Mouse (Mus musculus) megakaryocyte, embryonic 14.5 days (primary cell): Measurements from ENCODE around the gene Hpse2.

Experiments
- FLI1 ChIP-seq: IDR thresholded peaks from 2 replicates; pipeline ENCODE4 v1.6.1; 2012; ENCODE audit warnings: low read length, inconsistent platforms, mixed read lengths
- GATA1 ChIP-seq: IDR thresholded peaks from 3 replicates; pipeline ENCODE4 v1.6.1; 2012; ENCODE audit warnings: mixed read lengths, low read length, inconsistent platforms, borderline replicate concordance

DNA sequence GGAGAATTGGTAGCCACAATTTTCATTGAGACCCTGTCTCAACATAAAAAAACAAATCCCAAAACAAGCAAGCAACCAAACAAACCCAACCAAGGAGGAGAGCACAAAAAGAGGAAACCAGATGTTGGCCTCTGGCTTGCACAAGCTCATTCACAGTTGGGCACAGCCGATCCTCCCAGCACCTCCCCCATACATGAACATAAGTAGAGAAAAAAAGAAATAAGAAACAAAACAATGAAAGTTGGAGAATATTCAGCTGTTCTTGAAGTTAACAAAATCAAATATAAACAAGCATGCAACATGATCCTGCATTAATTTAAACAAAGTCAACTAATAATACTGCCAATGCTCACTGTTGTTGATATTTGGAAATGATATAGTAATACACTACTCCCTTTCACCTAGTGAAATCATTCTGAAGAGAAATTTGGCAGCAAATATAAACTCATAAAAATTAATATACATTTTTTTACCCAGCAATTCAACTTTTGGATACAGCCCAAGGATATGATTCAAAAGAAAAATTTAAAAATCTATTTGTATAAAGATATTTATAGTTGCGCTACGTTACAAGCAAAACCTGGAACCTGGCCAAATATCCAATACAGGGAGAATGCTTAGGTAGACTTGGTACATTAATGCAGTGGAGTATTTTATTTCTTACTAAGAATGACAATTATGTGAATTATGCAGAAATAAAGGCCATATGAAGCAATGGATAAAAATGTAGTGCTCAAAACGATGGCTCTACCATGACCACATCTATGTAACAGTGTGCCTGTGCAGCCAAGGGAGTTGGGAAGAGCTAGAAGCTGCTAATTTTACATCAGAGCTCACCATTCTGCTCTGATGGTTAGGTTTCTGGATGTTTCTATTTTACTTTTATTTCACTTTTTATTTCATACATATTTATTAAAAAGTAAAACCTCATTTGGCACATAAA is 402.5 kb downstream of the Hpse2 start:
- TF ChIP-seq GATA1 (no peak), FLI1 (no peak)
